Mouse (Mus musculus) heart, postnatal 0 days (tissue): ENCODE measurements at regions not wholly inside any gene's neighbourhood (a gene's known extent, or its start where the extent isn't known, plus 50 kb on each side); places are given as distances from the start of the nearest gene placed in this dataset.

Source experiments
- ATAC-seq: fragments of 200-750 bp; cut with Nextera tagmentation; 2 replicates; pipeline ENCODE4 v1.8.0; 2017; ENCODE audit warnings: low read depth, moderate number of reproducible peaks, moderate library complexity; ENCODE audit not compliant: insufficient read depth
- DNase-seq: peaks from one replicate; pipeline ENCODE4 v3.0.0-alpha.2; 2016; ENCODE audit warnings: low spot score
- H3K27ac ChIP-seq: fragments of 300-500 bp; sonication (generic); 2 replicates; pipeline ENCODE4 v1.5.1; 2014; ENCODE audit warnings: low read depth, mild to moderate bottlenecking
- H3K27me3 ChIP-seq: fragments of 300-500 bp; sonication (generic); 2 replicates; pipeline ENCODE4 v1.6.1; 2014; ENCODE audit warnings: low read length, mixed read lengths; ENCODE audit not compliant: control insufficient read depth, insufficient read depth
- H3K36me3 ChIP-seq: fragments of 300-500 bp; sonication (generic); replicated peaks from 2 replicates; pipeline ENCODE4 v1.6.1; 2014; ENCODE audit warnings: low read length, mixed read lengths; ENCODE audit not compliant: control insufficient read depth, insufficient read depth
- H3K4me1 ChIP-seq: fragments of 300-500 bp; sonication (generic); 2 replicates; pipeline ENCODE4 v1.6.1; 2014; ENCODE audit warnings: antibody characterized with exemption; ENCODE audit not compliant: control insufficient read depth, insufficient read depth
- H3K4me2 ChIP-seq: fragments of 300-500 bp; sonication (generic); 2 replicates; pipeline ENCODE4 v1.6.1; 2014; ENCODE audit warnings: low read depth, mild to moderate bottlenecking, low read length, moderate library complexity
- H3K4me3 ChIP-seq: fragments of 300-500 bp; sonication (generic); 2 replicates; pipeline ENCODE4 v1.5.1; 2014; ENCODE audit warnings: low read depth, low read length
- H3K9ac ChIP-seq: fragments of 300-500 bp; sonication (generic); replicated peaks from 2 replicates; pipeline ENCODE4 v1.6.1; 2014; ENCODE audit warnings: low read depth, low read length, mixed read lengths
- H3K9me3 ChIP-seq: fragments of 300-500 bp; sonication (generic); replicated peaks from 2 replicates; pipeline ENCODE4 v1.6.1; 2016; ENCODE audit warnings: low read length; ENCODE audit not compliant: control insufficient read depth
- CTCF ChIP-seq: IDR thresholded peaks from 2 replicates; pipeline ENCODE4 v1.5.1; 2016; ENCODE audit warnings: antibody characterized with exemption, control low read depth, low read depth
- EP300 ChIP-seq: IDR thresholded peaks from 2 replicates; pipeline ENCODE4 v1.6.1; 2016; ENCODE audit warnings: antibody characterized with exemption, low read depth
- WGBS: fragments of 180-500 bp; shearing (Covaris S2); extraction: QIAGEN DNeasy Blood & Tissue Kit; methylation state at CpG from one replicate; pipeline ENCODE4 v1.1.7; 2014; 5-methylcytosine and 5-hydroxymethylcytosine counted together

DNA sequence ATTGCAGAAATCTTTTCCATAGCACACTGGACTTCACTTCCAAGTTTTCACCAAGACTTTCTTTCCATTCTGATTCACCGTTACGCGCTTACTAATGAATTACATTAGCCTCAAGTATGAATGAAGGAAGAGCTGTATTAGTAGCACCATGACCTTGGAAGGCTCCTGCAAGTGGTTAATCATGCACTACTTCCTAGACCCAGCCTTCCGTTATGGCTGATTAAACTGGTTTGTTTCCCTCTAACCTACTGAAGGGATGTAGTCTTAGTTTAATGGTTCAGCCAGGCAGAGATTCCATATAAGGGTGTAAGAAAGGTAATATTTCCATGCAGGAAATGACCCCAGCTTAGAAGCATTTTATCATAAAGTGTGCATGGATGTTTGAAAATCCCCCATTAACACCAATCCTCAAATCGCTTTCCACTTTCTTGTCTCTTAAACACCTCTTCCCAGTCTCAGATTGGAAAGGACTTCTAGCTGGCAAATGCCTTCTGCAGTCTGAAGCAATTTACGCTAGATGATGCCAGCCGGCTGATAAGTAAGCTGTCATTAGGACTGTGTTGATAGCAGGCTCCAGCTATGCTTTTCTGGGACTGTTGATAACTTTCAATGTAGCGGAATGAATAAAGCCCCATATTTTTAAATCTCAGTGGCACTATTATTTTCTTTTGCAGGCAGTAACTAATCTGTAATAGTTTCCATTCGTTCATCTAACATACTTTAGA is 215.6 kb upstream of the Bmp2 start:
- Histone ChIP-seq H3K4me2 (0 out of 2 replicates have a peak overlapping the region, but pooled peaks have one; percentile 26), H3K36me3 (no peaks in the 10 kb centered on the region), H3K27me3 (no peaks in the 10 kb centered on the region), H3K9ac (no peak overlapping the region), H3K9me3 (no peaks in the 10 kb centered on the region), H3K4me3 (no peak overlapping the region), H3K4me1 (peaks cover 2% of the 10 kb centered on the region; the same call in 1 of the 2 replicates), H3K27ac (no peak overlapping the region)
- TF ChIP-seq CTCF (no peak), EP300 (no peak)
- DNase-seq, result no peak
- ATAC-seq, result no peak
- WGBS, result 46% methylated on average over 9 of the region's 9 CpGs

- TF ChIP-seq EP300 (no peak), CTCF (no peak)
- ATAC-seq (no peak), DNase-seq (no peak)
- Histone ChIP-seq H3K4me2 (no peak overlapping the region), H3K4me1 (peaks cover 2% of the 10 kb centered on the region; the same call in 1 of the 2 replicates), H3K27me3 (no peaks in the 10 kb centered on the region), H3K9ac (no peak overlapping the region), H3K36me3 (no peaks in the 10 kb centered on the region), H3K9me3 (no peaks in the 10 kb centered on the region), H3K4me3 (no peak overlapping the region), H3K27ac (no peak overlapping the region)
- WGBS, result 82% methylated on average over 3 of the region's 3 CpGs
Measured at GRCm38 (mm10) chr2:133338150-133338549, 213.8 kb upstream of the Bmp2 start.

DNA sequence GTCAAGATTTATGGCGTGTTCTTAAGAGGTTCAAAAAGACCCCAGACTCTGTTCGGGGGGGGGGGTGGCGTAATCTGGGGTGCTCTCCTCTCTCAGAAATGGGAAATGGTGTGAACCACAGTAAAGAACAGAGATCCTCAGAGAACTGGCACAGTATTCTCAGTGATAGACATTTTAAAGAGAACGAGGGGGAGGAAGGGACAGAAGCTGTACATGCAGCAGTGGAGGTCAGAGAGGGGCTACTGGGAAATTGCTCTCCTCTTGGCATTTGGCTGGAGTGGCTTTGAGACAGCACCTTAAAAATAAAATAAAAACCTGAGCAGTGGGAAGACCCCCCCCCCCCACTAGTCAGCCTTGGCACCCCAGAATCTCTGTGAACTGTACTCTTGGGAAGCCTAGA is 210.6 kb upstream of the Bmp2 start:
- Histone ChIP-seq H3K9me3 (no peaks in the 10 kb centered on the region), H3K27ac (no peak overlapping the region), H3K4me3 (no peak overlapping the region), H3K4me2 (no peak overlapping the region), H3K36me3 (no peaks in the 10 kb centered on the region), H3K27me3 (no peaks in the 10 kb centered on the region), H3K9ac (no peak overlapping the region), H3K4me1 (peaks cover 2% of the 10 kb centered on the region; the same call in 1 of the 2 replicates)
- TF ChIP-seq CTCF, result no peak
- TF ChIP-seq EP300, result no peak
- 80% methylated on average over 4 of the region's 4 CpGs for WGBS
- no peak for ATAC-seq
- no peak for DNase-seq

GRCm38 (mm10) chr2:133345964-133346788 is 205.8 kb upstream of the Bmp2 start:
- Histone ChIP-seq H3K4me1 (no peaks in the 10 kb centered on the region), H3K9ac (no peak overlapping the region), H3K27ac (no peak overlapping the region), H3K36me3 (no peaks in the 10 kb centered on the region), H3K4me3 (no peak overlapping the region), H3K27me3 (no peaks in the 10 kb centered on the region), H3K9me3 (no peaks in the 10 kb centered on the region), H3K4me2 (no peak overlapping the region)
- ATAC-seq (no peak), DNase-seq (no peak)
- TF ChIP-seq EP300 (no peak), CTCF (no peak)
- 60% methylated on average over 12 of the region's 12 CpGs for WGBS

DNA sequence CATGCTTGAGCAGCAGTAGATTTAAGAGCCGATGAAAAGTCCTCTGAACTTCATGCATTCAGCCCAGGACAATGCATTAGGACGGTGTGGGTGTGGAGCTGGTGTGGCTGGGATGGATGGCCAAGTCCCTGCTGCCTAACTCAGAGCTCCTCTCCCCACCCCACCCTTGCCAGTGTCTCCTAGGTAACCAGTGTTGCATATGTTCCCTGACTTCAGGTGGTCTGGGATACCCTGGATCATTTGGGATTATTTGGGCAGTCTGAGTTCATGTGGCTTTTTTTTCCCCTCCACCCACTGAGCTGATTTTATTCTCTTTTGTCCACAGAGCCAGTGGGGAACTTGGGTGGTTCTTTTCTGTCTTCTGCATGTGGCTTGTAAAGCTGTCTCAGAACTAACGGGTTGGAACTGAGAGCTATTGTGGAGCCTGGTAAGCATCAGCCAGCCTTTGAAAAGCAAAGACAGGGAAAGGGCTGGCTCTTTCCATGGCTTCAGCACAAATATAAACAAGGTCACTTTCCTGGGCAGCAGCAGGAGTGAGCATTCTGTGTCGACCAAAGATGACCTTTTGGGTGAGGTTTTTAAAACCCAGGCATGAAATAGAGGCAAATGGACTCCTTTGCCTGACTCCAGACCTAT is 205.1 kb upstream of the Bmp2 start:
- no peak overlapping the region for H3K4me2 ChIP-seq
- H3K4me3 ChIP-seq, result no peak overlapping the region
- ATAC-seq, result no peak
- TF ChIP-seq EP300, result no peak
- no peak for TF ChIP-seq CTCF
- no peak overlapping the region for H3K9ac ChIP-seq
- H3K27ac ChIP-seq, result no peak overlapping the region
- H3K4me1 ChIP-seq, result no peaks in the 10 kb centered on the region
- no peaks in the 10 kb centered on the region for H3K36me3 ChIP-seq
- 37% methylated on average over 4 of the region's 4 CpGs for WGBS
- DNase-seq, result no peak
- H3K9me3 ChIP-seq, result no peaks in the 10 kb centered on the region
- H3K27me3 ChIP-seq, result no peaks in the 10 kb centered on the region
